Mouse (Mus musculus) forebrain, embryonic 13.5 days (tissue): ENCODE data around the gene 3110009E18Rik. TPM values are rescaled to one million over a fixed set of nuclear protein-coding genes. Genes with fewer than 3 reads are reported as not detected.

Experiments used
- ATAC-seq: fragments of 200-750 bp; cut with Nextera tagmentation; 2 replicates; pipeline ENCODE4 v1.8.0; 2017
- H3K27ac ChIP-seq: fragments of 300-500 bp; sonication (generic); 2 replicates; pipeline ENCODE4 v1.5.1; 2015; ENCODE audit warnings: inconsistent platforms, mild to moderate bottlenecking, moderate library complexity
- H3K27me3 ChIP-seq: fragments of 300-500 bp; sonication (generic); 2 replicates; pipeline ENCODE4 v1.6.1; 2015; ENCODE audit warnings: mild to moderate bottlenecking, inconsistent platforms
- H3K36me3 ChIP-seq: fragments of 300-500 bp; sonication (generic); 2 replicates; pipeline ENCODE4 v1.6.1; 2015; ENCODE audit warnings: mild to moderate bottlenecking, inconsistent platforms; ENCODE audit not compliant: poor library complexity, severe bottlenecking
- H3K4me1 ChIP-seq: fragments of 300-500 bp; sonication (generic); 2 replicates; pipeline ENCODE4 v1.6.1; 2015; ENCODE audit warnings: inconsistent platforms
- H3K4me2 ChIP-seq: fragments of 300-500 bp; sonication (generic); 2 replicates; pipeline ENCODE4 v1.6.1; 2015; ENCODE audit warnings: inconsistent platforms, mild to moderate bottlenecking, moderate library complexity
- H3K4me3 ChIP-seq: fragments of 300-500 bp; sonication (generic); 2 replicates; pipeline ENCODE4 v1.5.1; 2015; ENCODE audit warnings: mild to moderate bottlenecking, inconsistent platforms
- H3K9ac ChIP-seq: fragments of 300-500 bp; sonication (generic); 2 replicates; pipeline ENCODE4 v1.6.1; 2015; ENCODE audit warnings: mild to moderate bottlenecking, inconsistent platforms
- H3K9me3 ChIP-seq: fragments of 300-500 bp; sonication (generic); replicated peaks from 2 replicates; pipeline ENCODE4 v1.6.1; 2016; ENCODE audit warnings: inconsistent platforms
- WGBS: fragments of 180-500 bp; shearing (Covaris S2); methylation state at CpG from one replicate; pipeline ENCODE4 v1.1.7; 2015; 5-methylcytosine and 5-hydroxymethylcytosine counted together
- polyA plus RNA-seq: library from polyadenylated mRNA; unstranded; fragments of >200 nt; fragmentation: Nextera tagmentation; extraction: Ambion mirVana; gene quantifications from 2 replicates; pipeline ENCODE4 v1.2.1, GENCODE M21; 2015

Gene 3110009E18Rik
- polyA plus RNA-seq, 1 experiment from 2014 or later, result 29.7 TPM

DNA sequence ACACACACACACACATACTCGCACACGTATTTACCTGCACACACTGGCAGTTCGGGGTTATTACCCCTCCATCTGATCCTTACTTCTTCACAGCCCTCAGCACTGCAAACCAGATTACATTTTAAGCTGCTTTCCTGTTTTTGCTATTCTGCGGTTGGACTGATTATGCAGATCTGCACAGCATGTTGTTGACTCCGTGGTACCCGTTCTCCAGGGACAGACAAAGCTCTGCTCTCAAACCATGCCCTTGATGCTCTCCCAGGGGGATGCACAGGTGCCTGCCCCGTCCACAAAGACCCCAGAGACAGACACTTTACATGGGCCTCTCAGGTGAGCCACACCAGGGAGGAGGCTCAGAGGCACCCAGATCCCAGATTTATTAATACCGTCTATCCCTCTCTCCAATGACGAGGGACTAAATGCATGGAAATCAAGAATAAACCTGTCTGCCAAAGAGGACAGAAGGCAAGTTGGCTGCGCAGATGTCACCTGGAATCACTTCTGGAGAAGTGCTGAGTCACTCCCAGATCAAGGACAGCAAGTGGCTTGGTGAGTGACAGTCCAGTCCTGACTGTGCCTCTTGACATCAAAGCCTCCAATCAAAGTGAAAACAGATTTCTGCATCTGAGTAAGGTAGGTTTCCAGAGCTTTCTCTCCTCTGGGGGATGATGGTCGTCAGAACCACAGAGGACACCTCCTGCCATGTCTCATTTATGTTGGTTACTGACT is 87.7 kb downstream of the 3110009E18Rik start:
- no peak overlapping the region for H3K9ac ChIP-seq
- H3K4me3 ChIP-seq, result no peak overlapping the region
- no peak overlapping the region for H3K27ac ChIP-seq
- H3K4me1 ChIP-seq, result 0 out of 2 replicates have a peak, but pooled peaks cover 3% of the 10 kb centered on the region
- no peaks in the 10 kb centered on the region for H3K9me3 ChIP-seq
- 76% methylated on average over 11 of the region's 11 CpGs for WGBS
- H3K36me3 ChIP-seq, result no peaks in the 10 kb centered on the region
- no peak for ATAC-seq
- H3K27me3 ChIP-seq, result no peaks in the 10 kb centered on the region; the same call in 1 of the 2 replicates
- no peak overlapping the region for H3K4me2 ChIP-seq

DNA sequence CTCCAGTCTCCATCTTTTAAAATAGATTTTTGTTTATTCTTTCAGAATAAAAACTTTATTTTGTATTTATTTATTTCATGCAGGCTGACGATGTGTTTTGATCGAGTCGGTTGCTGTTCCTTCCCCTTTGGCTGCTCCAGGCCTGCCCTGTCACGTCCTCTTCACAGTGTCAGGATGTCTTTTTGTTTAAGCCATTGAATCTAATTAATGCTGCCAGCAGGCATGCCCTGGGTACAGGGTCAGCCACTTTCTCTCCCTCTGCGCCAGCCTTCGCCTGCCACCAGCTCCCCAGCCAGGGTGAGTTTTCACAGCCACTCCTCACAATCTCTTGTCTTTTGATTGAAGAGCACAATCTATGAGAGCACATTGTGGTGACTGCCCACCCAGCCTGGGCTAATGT is 99.9 kb downstream of the 3110009E18Rik start:
- Histone ChIP-seq H3K4me3 (no peak overlapping the region), H3K4me2 (no peak overlapping the region), H3K4me1 (no peaks in the 10 kb centered on the region), H3K9ac (no peak overlapping the region), H3K9me3 (no peaks in the 10 kb centered on the region), H3K27me3 (no peaks in the 10 kb centered on the region), H3K27ac (no peak overlapping the region), H3K36me3 (no peaks in the 10 kb centered on the region)
- ATAC-seq, result no peak
- WGBS, result 38% methylated on average over 6 of the region's 6 CpGs

DNA sequence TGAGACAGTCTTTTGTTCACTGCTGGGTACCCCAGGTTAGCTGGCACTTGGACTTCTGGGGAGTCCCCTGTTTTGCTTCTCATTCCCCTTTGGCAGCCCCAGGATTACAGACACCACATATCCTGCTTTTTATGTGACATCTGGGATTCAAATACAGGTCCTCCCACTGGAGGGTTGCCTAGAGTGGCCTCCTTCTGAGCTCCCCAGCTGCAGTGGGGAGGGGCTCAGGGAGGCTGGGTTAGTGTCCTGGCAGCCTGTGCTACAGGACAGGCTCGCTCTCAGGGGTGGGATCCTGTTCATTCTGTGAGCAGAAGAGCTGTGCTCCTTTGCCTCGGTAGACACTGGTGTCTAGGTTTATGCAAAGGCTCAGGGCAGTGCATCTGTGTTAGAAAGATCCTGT is 100.3 kb downstream of the 3110009E18Rik start:
- Histone ChIP-seq H3K36me3 (no peaks in the 10 kb centered on the region), H3K9me3 (no peaks in the 10 kb centered on the region), H3K4me1 (no peaks in the 10 kb centered on the region), H3K9ac (no peak overlapping the region), H3K4me2 (no peak overlapping the region), H3K27ac (no peak overlapping the region), H3K4me3 (no peak overlapping the region), H3K27me3 (no peaks in the 10 kb centered on the region)
- 61% methylated on average over 2 of the region's 2 CpGs for WGBS
- ATAC-seq, result peak; percentile 19; the same call in 1 of the 2 replicates

DNA sequence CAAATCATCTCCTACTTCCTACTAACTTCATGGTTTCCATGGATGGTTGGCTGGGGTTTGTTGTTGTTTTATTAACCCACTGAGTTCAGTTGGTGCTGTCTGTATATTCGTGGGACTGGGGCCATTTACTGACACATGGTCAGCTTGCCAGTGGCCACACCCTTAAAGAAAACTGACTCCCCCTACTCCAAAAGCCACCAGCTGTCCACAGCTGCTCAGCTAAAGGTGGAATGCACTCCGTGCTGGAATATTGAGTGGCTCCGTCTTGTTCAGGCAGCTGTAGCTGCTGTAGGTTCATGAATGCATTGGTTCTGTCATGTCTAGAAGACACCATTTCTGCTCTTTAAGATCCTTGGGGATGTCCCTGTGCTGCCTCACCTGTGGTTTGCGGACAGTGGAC is 102.6 kb downstream of the 3110009E18Rik start:
- Histone ChIP-seq H3K27me3 (no peaks in the 10 kb centered on the region), H3K4me2 (no peak overlapping the region), H3K9me3 (no peaks in the 10 kb centered on the region), H3K4me1 (no peaks in the 10 kb centered on the region), H3K36me3 (no peaks in the 10 kb centered on the region), H3K4me3 (no peak overlapping the region), H3K9ac (no peak overlapping the region), H3K27ac (no peak overlapping the region)
- no peak for ATAC-seq
- WGBS, result 84% methylated on average over 4 of the region's 4 CpGs

DNA sequence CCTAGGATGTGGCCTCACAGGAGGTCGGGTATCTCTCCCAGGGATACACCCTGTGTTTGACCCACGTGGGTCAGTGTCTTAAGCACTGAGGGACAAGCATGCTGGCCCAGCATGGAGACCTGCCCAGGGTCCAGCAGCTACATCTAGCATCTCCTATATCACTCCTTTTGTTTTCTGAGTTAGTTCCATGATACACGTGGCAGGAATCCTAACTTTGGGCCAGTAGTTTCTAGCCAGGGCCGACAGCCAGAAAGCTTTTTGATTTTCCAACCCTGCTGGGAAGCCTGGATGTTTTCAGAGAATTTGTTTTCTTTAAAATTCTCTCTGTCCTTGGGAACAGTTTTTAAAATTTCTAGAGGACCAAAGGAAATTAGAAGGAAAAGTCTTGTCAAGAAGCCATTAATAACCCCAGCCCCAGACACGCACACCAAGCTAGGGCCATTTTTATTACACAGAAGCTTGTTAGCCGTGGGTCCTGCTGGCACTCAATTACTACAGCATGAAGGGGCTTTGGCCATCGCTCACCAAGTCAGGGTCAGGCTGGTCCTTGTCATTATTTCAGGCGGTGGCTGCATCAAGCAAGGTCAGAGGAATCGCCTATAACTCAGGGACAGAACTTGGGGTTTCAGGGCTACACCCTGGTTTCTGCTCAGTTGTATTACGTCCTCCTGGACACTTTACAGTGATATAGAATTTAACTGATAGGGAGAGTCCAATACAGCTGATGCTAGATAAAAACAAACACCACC is 108.9 kb downstream of the 3110009E18Rik start:
- Histone ChIP-seq H3K4me1 (no peaks in the 10 kb centered on the region), H3K36me3 (no peaks in the 10 kb centered on the region), H3K4me2 (no peak overlapping the region), H3K9ac (no peak overlapping the region), H3K27ac (no peak overlapping the region), H3K9me3 (no peaks in the 10 kb centered on the region), H3K4me3 (no peak overlapping the region), H3K27me3 (no peaks in the 10 kb centered on the region)
- ATAC-seq, result no peak
- WGBS, result 85% methylated on average over 10 of the region's 10 CpGs

DNA sequence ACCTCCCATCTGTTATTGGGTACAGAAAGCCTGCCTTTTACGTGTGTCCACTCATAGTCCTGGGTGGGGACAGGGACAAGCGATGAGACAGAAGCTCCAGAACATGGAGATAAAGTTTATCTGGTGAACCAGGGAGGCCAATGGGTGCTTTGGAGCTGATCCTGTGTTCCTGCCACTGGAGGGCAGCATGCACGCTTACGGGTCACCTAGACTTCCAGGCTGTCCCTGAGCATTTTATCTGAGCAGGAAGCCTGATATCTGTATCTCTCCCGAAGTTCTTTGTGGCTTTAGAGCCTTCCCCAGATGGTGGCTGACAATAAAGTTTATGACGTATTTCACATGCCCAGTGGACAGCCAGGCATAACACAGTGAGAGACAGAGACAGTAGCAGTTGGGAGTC is 110.3 kb downstream of the 3110009E18Rik start:
- H3K36me3 ChIP-seq, result no peaks in the 10 kb centered on the region
- no peak overlapping the region for H3K4me3 ChIP-seq
- WGBS, result 49% methylated on average over 6 of the region's 6 CpGs
- H3K9ac ChIP-seq, result no peak overlapping the region
- no peaks in the 10 kb centered on the region for H3K9me3 ChIP-seq
- H3K4me1 ChIP-seq, result no peaks in the 10 kb centered on the region
- ATAC-seq, result no peak
- no peaks in the 10 kb centered on the region for H3K27me3 ChIP-seq
- H3K27ac ChIP-seq, result no peak overlapping the region
- H3K4me2 ChIP-seq, result no peak overlapping the region

DNA sequence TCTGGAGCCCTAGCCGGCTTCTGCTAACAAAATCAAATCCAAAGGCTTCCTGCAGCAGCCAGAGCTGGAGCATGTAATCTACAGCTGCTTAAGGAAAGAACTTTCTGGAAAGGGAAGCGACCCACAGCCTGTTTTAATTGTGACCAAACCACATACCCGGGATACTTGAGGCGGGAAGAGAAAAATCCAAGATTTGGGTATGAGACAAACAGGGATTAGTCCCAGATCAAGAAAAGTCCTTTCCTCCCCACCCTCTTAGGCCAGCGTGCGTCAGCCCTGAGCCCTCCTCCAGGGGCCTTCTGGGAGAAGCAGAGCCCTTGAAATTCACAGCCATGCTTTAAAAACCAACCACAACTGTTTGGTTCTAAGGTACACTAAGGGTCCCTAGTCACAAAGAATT is 111.2 kb downstream of the 3110009E18Rik start:
- Histone ChIP-seq H3K4me1 (no peaks in the 10 kb centered on the region), H3K4me3 (no peak overlapping the region), H3K4me2 (no peak overlapping the region), H3K9me3 (no peaks in the 10 kb centered on the region), H3K27me3 (no peaks in the 10 kb centered on the region), H3K27ac (no peak overlapping the region), H3K36me3 (no peaks in the 10 kb centered on the region), H3K9ac (no peak overlapping the region)
- ATAC-seq, result no peak
- 77% methylated on average over 6 of the region's 6 CpGs for WGBS

DNA sequence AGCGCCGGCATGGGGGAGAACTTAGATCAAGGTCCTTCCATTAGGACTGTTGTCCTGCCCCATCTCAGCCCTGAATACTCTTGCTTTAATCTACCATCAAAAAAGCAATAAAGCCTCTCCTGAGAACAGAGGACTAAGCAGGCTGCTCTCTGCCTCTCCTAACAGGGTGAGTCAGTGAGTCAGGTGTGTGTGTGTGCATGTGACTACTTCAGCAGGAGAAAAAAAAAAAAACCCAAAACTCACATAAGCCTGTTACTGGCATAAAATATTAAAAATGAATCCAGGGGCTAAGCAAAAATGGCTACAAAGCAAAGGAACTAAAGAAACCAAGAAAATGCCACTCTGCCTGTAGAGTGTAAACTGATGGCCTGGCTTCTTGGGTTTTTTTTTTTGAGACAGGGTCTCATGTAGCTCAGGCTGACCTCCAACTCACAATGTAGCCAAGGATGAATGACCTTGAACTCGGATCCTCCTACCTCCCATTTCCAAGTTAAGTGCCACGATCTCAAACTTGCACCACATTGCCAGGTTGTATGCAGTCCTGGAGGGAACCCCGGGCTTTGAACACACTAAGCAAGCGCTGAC is 114.7 kb downstream of the 3110009E18Rik start:
- Histone ChIP-seq H3K27ac (no peak overlapping the region), H3K27me3 (no peaks in the 10 kb centered on the region), H3K4me3 (no peak overlapping the region), H3K4me1 (no peaks in the 10 kb centered on the region), H3K36me3 (no peaks in the 10 kb centered on the region), H3K9me3 (no peaks in the 10 kb centered on the region), H3K9ac (no peak overlapping the region), H3K4me2 (no peak overlapping the region)
- 89% methylated on average over 6 of the region's 6 CpGs for WGBS
- ATAC-seq, result no peak

DNA sequence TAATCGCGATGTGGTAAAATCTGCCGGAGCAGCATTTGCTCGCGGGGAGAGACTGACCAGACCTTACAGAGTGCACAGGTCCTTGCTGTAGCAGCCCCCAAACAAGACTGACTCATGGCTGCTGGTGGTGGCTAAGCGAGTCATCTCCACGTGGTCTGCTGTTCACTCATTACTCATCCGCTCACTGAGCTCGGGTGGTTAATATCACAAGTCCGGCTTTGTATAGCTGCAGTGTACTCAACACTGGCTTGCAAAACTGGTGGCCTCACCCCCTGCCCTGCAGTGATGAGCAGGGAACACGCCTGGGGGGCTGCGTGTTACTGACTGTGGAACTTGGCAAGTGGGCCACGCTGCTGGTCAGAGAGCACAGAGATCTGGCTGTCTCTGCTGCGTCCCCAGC is 115.4 kb downstream of the 3110009E18Rik start:
- no peaks in the 10 kb centered on the region for H3K4me1 ChIP-seq
- 88% methylated on average over 14 of the region's 14 CpGs for WGBS
- no peak overlapping the region for H3K4me3 ChIP-seq
- ATAC-seq, result no peak
- H3K4me2 ChIP-seq, result no peak overlapping the region
- no peak overlapping the region for H3K9ac ChIP-seq
- H3K36me3 ChIP-seq, result no peaks in the 10 kb centered on the region
- no peaks in the 10 kb centered on the region for H3K9me3 ChIP-seq
- H3K27ac ChIP-seq, result no peak overlapping the region
- H3K27me3 ChIP-seq, result no peaks in the 10 kb centered on the region

DNA sequence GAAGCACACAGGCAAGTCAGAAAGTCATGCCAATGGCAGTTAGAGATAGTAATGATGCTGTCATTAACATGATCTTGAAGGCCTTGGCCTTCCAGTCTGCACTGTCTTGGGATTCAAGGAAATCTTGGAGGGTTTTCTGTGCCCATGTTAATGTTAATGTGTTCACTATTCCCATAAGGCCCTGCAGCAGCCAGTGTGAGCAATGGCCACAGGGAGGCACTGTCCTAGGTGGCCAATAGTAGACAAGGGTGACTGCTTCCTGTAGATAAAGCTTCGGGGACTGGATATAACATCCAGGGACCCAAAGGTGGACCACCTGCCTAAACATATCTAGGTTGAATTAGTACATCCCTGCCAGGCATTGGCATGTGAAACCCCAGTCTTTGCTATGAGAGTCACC is 116.1 kb downstream of the 3110009E18Rik start:
- Histone ChIP-seq H3K4me1 (no peaks in the 10 kb centered on the region), H3K4me2 (no peak overlapping the region), H3K9me3 (no peaks in the 10 kb centered on the region), H3K9ac (no peak overlapping the region), H3K27me3 (no peaks in the 10 kb centered on the region), H3K36me3 (no peaks in the 10 kb centered on the region), H3K27ac (no peak overlapping the region), H3K4me3 (no peak overlapping the region)
- ATAC-seq, result no peak
- WGBS, result 80% methylated on average over 1 of the region's 1 CpGs
